Mouse (Mus musculus) A20 (cell line): ENCODE measurements around the gene Otub2.
A peak's percentile ranks its signal among the peaks of the same experiment; 100 is the strongest.

Source experiments
- DNase-seq: peaks from one replicate; pipeline ENCODE4 v3.0.0-alpha.2; 2011; ENCODE audit warnings: low read depth, low spot score

Otub2 gene

DNA sequence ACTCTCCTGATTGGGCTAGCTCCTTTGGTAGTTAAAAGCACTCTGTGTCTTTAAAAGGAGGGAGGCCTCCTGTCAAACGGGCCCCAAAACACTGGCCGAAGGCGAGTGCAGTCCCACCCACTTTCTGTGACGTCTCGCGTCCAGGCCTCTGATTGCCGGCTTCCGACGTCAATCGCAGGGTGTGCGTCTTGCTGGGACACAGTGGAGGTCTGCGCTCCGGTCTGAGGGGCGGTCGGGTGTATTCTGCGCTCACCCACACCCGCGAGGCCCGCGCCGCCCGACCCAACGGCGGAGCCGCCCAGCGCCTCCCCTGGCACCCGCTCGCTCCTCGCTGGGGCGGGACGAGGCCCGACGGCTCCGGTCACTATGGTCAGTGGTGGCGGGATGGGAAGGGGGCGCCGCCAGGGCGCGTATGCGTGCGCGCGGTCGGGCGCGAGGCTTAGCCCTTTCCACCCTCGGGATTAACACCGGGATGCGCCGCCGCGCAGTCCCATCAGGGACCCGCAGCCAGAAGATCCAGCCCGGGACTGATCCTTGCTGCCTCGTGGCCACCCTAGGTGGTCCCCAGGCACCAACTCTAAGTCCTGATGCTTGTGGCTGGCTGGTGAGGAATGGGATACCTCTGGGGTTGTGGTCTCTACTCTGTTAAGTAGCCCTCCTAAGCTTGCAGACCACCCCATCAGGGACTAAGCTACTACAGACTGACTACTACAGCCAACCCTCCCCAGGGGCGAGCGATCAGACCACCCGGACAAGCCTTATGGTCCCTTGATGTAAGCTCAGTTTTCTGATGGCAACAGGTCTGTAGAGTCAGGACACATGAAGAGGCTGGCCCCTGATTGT, at the start of gene Otub2:
Otub2 (plus strand) TSS at position 178 of the 843 bp plus-strand sequence.
- peak; percentile 97 for DNase-seq

DNA sequence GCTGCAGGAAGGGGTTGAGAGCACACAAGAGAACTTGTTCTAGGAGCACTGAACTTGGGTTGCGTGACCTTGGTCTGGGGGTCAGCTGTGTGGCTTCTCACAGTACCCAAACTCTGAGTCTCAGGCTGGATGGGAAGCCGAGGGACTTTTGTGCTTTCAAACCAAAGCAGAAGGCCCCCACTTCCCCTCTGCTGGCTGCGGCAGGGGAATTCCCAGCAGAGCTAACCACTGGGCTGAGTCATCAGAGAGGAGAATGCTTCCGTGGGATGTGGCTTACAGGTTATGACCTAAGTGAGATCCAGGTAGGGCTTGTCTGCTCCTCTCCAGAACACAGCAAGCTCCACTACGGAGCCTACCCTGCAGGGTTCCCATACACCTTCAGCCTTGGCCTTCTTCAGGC, 47.3 kb upstream of the Otub2 start:
- DNase-seq, result peak; percentile 77

- DNase-seq, result peak; percentile 91
These were observed 45.0 kb upstream of the Otub2 start for GRCm38 (mm10) chr12:103343456-103343855.

DNA sequence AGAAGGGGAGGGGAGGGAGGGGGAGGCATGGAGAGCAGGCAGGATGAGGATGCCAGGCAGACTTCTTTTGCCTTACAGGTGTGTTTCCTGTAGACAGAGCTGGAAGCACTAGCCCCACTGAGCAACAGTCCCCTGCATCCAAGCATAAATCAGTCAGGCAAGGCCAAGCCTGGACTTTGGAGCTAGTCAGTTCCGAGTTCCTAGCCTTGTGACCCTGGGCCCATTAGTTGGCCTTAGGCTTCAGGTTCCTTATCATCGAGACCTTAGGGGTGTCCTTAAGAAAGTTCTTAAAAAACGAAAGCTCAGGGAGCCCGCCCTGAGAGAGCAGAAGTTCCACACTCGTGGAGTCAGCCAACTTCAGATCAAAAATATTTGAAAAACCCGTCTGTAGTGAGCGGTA, 43.5 kb upstream of the Otub2 start:
- no peak for DNase-seq

GRCm38 (mm10) chr12:103346945-103347344, 41.5 kb upstream of the Otub2 start:
- no peak for DNase-seq

GRCm38 (mm10) chr12:103347406-103347805, 41.1 kb upstream of the Otub2 start:
- no peak for DNase-seq

DNA sequence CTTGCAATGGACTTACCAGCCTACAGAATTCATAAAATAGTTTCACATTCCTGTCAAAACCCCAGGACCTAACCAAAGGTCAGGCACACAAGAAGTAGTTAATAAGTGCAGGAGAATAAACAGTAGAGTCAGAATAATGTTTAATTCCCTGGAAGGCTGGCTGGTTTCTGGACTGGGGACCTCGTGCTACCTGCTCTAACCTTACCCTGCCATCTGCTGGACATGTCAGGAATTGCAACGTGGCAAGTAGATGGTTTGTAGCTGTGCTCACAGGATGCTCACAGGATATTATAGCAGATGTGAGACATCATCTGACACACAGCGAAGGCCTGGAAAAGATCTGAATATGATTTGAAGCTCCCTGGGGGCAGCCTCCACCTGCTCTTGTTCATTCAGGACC, 40.0 kb upstream of the Otub2 start:
- peak; percentile 76 for DNase-seq

DNA sequence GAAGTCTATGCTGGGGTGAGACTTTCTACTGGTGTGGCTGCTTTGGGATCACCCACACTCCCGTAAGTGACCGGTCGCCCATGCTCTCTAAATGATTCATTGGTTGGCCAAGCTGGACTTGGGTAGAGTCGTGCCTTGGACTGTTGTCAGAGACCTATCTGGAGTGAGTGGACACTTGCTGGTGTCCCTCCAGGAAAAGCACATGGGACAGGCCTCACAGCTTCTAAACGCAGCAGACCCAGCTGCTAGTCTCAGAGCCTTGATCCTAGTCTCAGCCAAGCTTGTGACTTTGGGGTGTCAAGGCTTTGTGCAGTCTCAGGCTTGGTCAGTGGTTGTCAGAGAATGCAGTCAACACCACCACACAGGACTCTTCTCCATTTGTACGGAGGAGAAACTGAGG, 35.7 kb upstream of the Otub2 start:
- no peak for DNase-seq

DNA sequence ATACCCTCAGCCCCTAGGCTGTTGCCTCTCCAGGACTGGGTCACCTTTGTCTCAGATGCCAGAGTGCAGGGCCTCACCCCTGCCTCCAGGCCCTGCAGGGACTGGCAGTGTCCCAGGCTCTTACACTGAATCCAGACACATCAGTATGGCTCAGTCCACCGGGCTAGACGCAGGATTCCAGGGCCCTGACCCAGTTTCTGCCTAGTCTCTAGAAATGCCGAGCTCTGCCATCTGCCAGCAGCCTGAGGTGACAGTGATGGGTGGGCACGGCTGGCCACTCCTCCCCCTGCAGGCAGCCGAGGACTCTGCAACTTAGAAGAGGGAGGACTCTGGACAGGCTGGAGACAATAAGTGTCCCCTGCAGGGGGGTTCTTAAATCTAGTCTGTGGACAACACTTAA, 34.9 kb upstream of the Otub2 start:
- peak; percentile 33 for DNase-seq

DNA sequence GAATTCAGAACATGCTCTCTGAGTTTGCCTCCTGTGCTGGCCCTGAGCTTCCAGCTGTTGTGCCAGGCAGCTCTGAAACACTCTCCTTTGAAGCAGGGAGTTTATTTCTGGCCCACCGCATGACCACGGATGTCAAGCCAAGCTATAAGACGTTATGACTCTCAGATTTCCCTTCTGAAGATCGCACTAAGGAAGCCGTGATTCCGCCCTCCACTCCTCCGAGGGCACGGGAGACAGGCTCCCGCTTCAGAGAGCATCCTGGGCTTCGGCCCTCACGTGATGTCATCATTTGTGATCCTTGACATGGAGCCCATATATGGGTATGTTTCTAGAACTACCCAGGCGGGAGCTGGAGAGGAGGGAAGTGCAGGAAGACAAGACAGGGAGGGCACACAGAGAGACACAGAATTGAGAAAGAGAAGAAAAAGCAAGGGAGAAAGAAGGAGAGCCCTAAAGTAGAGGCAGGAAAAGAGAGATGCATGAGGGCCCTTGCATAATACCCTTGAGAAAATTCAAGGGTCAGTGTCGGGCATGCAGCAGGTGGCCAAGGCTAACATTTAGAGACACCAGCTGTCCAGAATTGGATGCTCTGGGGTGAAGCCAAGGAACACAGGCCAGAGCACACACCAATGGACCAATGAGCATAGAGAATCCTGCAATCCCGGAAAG, 32.6 kb upstream of the Otub2 start, which contains the start of gene Asb2:
Asb2 (minus strand) TSS at position 256 of the 669 bp plus-strand sequence.
- DNase-seq, result no peak

DNA sequence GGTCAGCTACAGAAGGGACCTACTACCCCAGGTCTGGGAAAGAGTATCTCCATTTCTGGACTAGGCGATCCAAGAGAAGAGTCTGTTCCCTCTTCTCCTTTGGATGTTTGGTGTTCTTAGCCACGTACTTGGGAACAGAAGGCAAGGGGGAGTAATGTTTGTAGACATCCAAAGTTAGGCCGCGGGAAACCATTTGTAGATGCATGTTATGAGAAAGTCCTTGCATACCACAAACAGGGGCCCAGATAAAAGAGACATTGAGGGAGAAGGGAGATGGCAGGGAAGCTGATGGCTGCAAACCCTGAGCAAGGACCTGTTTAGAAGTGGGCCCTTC, 32.1 kb upstream of the Otub2 start:
- no peak for DNase-seq

DNA sequence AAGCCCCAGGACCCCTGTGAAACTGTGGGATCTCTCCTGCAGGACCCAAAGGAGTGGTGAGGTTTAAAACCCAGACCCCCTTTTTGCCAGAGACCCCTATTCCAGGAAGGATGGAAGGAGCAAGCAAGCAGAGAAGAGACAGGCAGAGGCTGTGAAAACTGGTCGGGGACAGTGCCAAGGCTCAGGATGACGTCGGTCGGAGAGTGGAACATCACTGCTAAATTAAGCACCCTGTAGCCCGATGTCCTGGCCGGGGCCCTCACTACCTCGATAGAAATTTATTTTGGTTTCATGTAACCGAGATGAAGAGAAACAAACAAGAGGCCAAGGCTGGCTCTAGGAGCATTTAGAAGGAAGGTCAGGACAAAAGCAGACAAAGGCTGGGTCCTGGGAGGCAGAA, 30.3 kb upstream of the Otub2 start:
- DNase-seq, result no peak

DNA sequence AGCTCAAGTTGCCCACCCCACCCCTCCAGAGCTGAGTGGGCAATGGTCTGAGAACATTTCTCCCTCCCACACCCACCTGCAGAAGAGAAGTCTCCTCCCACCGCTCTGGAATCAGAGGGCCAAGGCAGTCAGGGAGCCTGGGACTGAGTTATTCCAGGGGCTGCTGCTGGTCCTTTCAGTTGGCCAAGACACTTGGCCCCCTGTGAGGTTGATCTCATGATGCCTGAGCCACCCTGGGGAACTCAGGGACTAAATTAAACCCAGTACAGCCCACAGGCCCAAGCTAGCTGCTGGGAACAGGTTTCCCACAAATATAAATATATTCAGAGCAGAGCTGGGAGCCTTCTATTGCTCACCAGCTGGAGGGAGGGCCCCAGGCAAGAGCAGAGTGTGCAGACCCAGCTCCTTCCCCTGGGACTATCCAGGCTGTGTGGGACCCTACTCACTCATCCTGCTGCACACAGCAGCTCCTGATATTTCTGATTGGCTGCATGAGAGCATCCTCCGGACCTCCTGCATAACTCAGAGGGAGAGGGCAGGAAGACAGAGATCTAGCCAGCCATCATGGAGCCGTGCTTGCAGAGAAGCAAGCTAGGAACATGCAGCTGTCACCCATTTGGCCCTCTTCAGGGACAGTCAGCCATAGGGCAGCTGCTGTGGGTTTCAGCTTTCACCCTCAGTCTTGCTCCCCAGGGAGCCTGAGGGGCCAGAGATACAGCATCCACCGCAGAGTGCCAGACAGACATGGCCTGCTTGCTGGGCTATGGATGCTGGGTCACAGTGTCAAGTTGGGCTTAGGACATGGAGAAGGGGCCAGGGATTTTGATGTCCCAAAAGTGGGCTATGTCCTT, 29.3 kb upstream of the Otub2 start:
- no peak for DNase-seq

DNA sequence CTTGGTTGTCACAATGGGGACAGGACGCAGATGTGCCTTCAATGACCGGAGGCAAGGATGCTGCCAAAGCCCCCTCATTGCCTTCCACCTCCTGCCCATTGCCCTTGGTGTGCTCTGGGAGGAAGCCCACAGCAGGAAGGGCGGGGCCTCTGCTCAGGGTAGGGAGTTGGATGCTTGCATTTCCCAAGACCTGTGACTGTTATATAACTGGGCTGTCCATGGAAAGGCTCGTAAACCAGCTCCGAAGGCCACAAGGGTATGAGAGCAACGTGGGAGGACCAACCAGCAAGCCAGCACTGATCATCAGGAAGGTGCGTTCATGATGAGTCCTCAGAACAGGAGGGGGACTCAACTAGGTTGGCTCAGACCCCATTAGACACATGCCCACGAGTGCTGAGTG, 27.7 kb upstream of the Otub2 start:
- DNase-seq, result no peak

DNA sequence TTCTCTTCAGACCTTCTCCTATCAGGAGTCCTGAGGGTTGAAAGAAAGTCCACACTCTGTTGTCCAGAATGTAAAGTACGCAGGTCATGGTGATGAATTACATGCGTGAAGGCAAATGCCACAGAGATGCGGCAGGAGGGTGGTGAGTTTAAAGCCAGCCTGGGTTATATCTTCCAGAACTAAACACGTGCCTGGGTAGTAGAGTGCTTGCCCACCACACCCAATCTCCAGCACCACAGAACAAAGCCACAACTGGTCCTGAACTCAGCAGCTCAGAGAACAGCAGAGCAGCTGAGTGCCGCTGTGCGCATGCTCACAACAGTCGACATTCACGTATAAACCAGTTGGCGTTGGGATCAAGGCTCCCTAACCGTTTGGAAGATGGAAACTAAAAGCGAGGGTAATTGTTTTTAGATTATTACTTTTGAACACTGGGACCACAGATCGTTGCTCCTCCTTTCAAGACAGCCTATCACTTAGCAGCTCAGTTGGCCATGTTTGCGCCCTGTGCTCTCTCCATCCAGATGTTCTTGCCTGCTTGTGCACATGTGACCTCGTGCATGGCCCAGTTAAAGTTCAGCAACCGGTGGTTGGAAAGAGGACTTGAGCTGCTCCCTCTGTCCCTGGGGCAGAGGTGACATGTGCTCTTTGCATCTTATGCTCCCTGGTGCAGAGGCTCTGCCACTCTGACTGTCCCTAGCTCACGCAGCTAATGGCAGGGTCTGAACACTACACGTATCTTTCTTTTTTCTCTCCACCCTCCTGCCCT, 26.8 kb upstream of the Otub2 start:
- no peak for DNase-seq

DNA sequence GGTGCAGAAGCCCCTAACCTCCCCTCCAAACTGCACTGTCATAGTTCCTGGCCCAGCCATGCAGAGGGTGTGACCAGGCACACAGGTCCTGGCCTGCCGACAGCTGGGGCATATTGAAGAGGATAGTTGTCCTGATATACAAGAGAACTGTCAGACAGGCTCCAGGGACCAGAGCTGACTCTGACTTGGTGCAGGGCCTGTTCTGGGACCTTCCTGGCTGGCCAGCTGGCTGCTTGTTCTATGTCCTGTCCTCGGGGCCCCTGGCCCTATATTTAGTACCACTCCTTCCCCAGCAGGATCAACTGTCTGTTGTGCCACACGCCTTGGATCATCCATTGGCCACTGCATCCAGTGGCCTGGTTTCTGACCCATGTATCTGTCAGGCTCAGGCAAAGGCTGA, 26.1 kb upstream of the Otub2 start:
- no peak for DNase-seq

GRCm38 (mm10) chr12:103367171-103367570, 21.3 kb upstream of the Otub2 start:
- DNase-seq, result no peak

- peak; percentile 59 for DNase-seq
These were observed 20.7 kb upstream of the Otub2 start for GRCm38 (mm10) chr12:103367620-103368325.

GRCm38 (mm10) chr12:103368326-103368669, 20.2 kb upstream of the Otub2 start:
- DNase-seq, result no peak

GRCm38 (mm10) chr12:103368777-103369176, 19.7 kb upstream of the Otub2 start:
- DNase-seq, result no peak

DNA sequence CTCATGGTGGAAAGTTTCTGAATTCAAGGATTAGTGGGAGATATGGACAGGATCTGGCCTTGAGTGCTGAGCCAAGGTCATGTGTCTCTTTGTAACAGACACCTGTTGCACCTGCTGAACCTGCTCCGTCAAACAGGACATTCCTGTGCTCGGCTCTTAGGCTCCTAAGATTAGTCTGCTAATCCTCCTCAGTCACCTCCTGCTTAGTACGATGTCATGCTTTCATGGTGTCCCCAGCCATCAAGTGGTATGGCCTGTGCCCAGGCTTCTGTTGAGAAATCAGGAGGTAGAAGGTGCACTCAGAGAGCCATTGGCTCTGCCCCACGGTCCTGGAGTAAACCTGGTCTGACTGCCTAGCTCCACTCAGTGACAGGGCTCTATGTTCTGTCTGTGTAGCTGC, 17.6 kb upstream of the Otub2 start:
- DNase-seq, result no peak
